ENCODE assay signal across 12 mouse cellular contexts in the genomic region with DNA sequence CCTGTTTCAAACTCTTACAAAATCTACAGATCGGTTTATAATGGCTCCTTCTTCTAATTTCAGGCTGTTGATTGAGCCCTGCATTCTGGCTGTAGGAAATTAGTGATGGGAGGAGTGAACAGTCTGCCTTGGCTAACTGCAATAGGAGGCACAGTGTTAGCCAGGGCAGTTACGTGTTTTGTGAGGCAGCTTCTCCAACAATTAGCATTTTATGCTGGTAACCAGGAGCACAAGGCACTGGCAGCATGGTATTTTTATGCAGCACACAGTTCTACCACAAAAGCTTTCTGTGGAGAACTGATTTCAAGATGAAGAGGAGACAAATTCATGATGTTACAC.
DNase-seq lines count a peak whose midpoint lies in the region; ATAC-seq and TF ChIP-seq lines count a peak whose summit lies in the region.
"Had no signal": no experiment of that assay in that cellular context is flagged by ENCODE, and none has a peak within 500 bp of the region (broad histone marks: within the 10 kb centered on the region; RNA-seq: fewer than 3 reads in every experiment).

No protein-coding gene starts in this region.

- H3K4me1 ChIP-seq in heart, postnatal 0 days (ENCODE audit: control insufficient read depth, insufficient read depth) = peaks cover 46% of the 10 kb centered on the region
- peaks cover 21% of the 10 kb centered on the region for H3K4me1 ChIP-seq in heart, embryonic 11.5 days (ENCODE audit: control insufficient read depth, insufficient read depth, low read length)
- peaks cover 12% of the 10 kb centered on the region for H3K4me1 ChIP-seq in cortical plate, adult 2 months (ENCODE audit: control insufficient read depth, insufficient read depth, low read length)
- peaks cover 18% of the 10 kb centered on the region for H3K4me1 ChIP-seq in midbrain, embryonic 15.5 days
- no peaks in the 10 kb centered on the region for H3K4me1 ChIP-seq in kidney, embryonic 14.5 days (ENCODE audit: control insufficient read depth, insufficient read depth, low read length)

- DNase-seq in heart, postnatal 0 days (ENCODE audit: low spot score) = no peak
- DNase-seq in Muller cell, postnatal 12 days (ENCODE audit: inconsistent ontology term) = peak; percentile 34
- no peak for DNase-seq in adrenal gland, adult 2 months
- DNase-seq: cerebellum, postnatal 10 days; left cerebral cortex, postnatal 4 days; lung, postnatal 10 days; thymus, postnatal 36 days had no signal

- TF ChIP-seq EP300 in heart, postnatal 0 days (IDR thresholded peaks at IDR 0.05; ENCODE audit: low read depth) = no peak

- no peak for TF ChIP-seq CTCF in heart, postnatal 0 days (IDR thresholded peaks at IDR 0.05; ENCODE audit: low read depth)
- no peak for TF ChIP-seq CTCF in cortical plate, adult 2 months (IDR thresholded peaks at IDR 0.05; ENCODE audit: extremely low read depth, insufficient read depth, low read length)

- no peaks in the 10 kb centered on the region for H3K36me3 ChIP-seq in heart, postnatal 0 days (replicated peaks; ENCODE audit: control insufficient read depth, insufficient read depth, low read length)
- no peaks in the 10 kb centered on the region for H3K36me3 ChIP-seq in heart, embryonic 11.5 days (ENCODE audit: control insufficient read depth, insufficient read depth, low read length)
- no peaks in the 10 kb centered on the region for H3K36me3 ChIP-seq in midbrain, embryonic 15.5 days (replicated peaks)
- H3K36me3 ChIP-seq in kidney, embryonic 14.5 days (ENCODE audit: control insufficient read depth, insufficient read depth, low read length) = no peaks in the 10 kb centered on the region

- H3K9me3 ChIP-seq in heart, postnatal 0 days (replicated peaks; ENCODE audit: control insufficient read depth, low read length) = no peaks in the 10 kb centered on the region
- H3K9me3 ChIP-seq in heart, embryonic 11.5 days (replicated peaks; ENCODE audit: control insufficient read depth, low read length) = no peaks in the 10 kb centered on the region
- no peaks in the 10 kb centered on the region for H3K9me3 ChIP-seq in midbrain, embryonic 15.5 days
- no peaks in the 10 kb centered on the region for H3K9me3 ChIP-seq in kidney, embryonic 14.5 days (ENCODE audit: control insufficient read depth, low read length)

- H3K27ac ChIP-seq in heart, postnatal 0 days (ENCODE audit: low read depth) = peak overlapping the region; percentile 69
- no peak overlapping the region for H3K27ac ChIP-seq in heart, embryonic 11.5 days (ENCODE audit: low read depth, low read length)
- peak overlapping the region; percentile 1; the same call in 1 of the 2 replicates for H3K27ac ChIP-seq in cortical plate, adult 2 months (ENCODE audit: insufficient read depth, low read length)
- H3K27ac ChIP-seq in midbrain, embryonic 15.5 days = 0 out of 2 replicates have a peak overlapping the region, but pooled peaks have one; percentile 34
- no peak overlapping the region for H3K27ac ChIP-seq in kidney, embryonic 14.5 days (ENCODE audit: low read depth, low read length)

- H3K4me3 ChIP-seq in heart, postnatal 0 days (ENCODE audit: low read depth, low read length) = no peak overlapping the region
- H3K4me3 ChIP-seq in heart, embryonic 11.5 days (ENCODE audit: low read depth, low read length) = no peak overlapping the region
- H3K4me3 ChIP-seq in cortical plate, adult 2 months (ENCODE audit: insufficient read depth, low read length) = no peak overlapping the region
- H3K4me3 ChIP-seq in midbrain, embryonic 15.5 days = no peak overlapping the region
- H3K4me3 ChIP-seq in kidney, embryonic 14.5 days (ENCODE audit: low read length) = no peak overlapping the region

- 61% methylated on average over 2 of the region's 2 CpGs for WGBS in heart, postnatal 0 days
- 76% methylated on average over 2 of the region's 2 CpGs for WGBS in heart, embryonic 11.5 days (ENCODE audit: insufficient replicate concordance)
- WGBS in midbrain, embryonic 15.5 days = 62% methylated on average over 2 of the region's 2 CpGs
- 75% methylated on average over 2 of the region's 2 CpGs for WGBS in kidney, embryonic 14.5 days

- no peaks in the 10 kb centered on the region for H3K27me3 ChIP-seq in heart, postnatal 0 days (ENCODE audit: control insufficient read depth, insufficient read depth, low read length)
- no peaks in the 10 kb centered on the region for H3K27me3 ChIP-seq in heart, embryonic 11.5 days (ENCODE audit: control insufficient read depth, insufficient read depth, low read length)
- no peaks in the 10 kb centered on the region for H3K27me3 ChIP-seq in midbrain, embryonic 15.5 days (replicated peaks)
- no peaks in the 10 kb centered on the region for H3K27me3 ChIP-seq in kidney, embryonic 14.5 days (ENCODE audit: control insufficient read depth, insufficient read depth, low read length)

- ATAC-seq in heart, postnatal 0 days (ENCODE audit: insufficient read depth, low read depth) = no peak
- no peak for ATAC-seq in heart, embryonic 11.5 days (replicated peaks; ENCODE audit: insufficient number of reproducible peaks, low FRiP score, low TSS enrichment)
- peak; percentile 44; the same call in 1 of the 2 replicates for ATAC-seq in midbrain, embryonic 15.5 days (replicated peaks)
- ATAC-seq in kidney, embryonic 14.5 days (ENCODE audit: low FRiP score, low TSS enrichment) = no peak
- ATAC-seq: intestine, postnatal 0 days had no signal

- H3K9ac ChIP-seq in heart, postnatal 0 days (replicated peaks; ENCODE audit: low read depth, low read length) = no peak overlapping the region
- H3K9ac ChIP-seq in heart, embryonic 11.5 days (ENCODE audit: low read depth, low read length) = no peak overlapping the region
- no peak overlapping the region for H3K9ac ChIP-seq in midbrain, embryonic 15.5 days
- no peak overlapping the region for H3K9ac ChIP-seq in kidney, embryonic 14.5 days (ENCODE audit: low read depth, low read length)

- H3K4me2 ChIP-seq in heart, postnatal 0 days (ENCODE audit: low read depth, low read length) = no peak overlapping the region
- no peak overlapping the region for H3K4me2 ChIP-seq in heart, embryonic 11.5 days
- H3K4me2 ChIP-seq in midbrain, embryonic 15.5 days = no peak overlapping the region
- H3K4me2 ChIP-seq in kidney, embryonic 14.5 days (replicated peaks; ENCODE audit: low read depth, low read length) = no peak overlapping the region

- TF ChIP-seq POLR2A in cortical plate, adult 2 months (IDR thresholded peaks at IDR 0.05; ENCODE audit: extremely low read depth, insufficient read depth, low read length) = no peak

Comparison
In these comparisons a context has a peak if more than half of its experiments do, and no peak if none do; other contexts are left out.
1. H3K27ac ChIP-seq: peak in heart, postnatal 0 days (single experiment), cortical plate, adult 2 months (single experiment) and midbrain, embryonic 15.5 days (single experiment); none in heart, embryonic 11.5 days (single experiment) and kidney, embryonic 14.5 days (single experiment).